Mouse (Mus musculus) forebrain, postnatal 0 days (tissue): ENCODE measurements around the gene Nkx2-3. TPM values are rescaled to one million over a fixed set of nuclear protein-coding genes. Genes with fewer than 3 reads are reported as not detected.

Source experiments
- ATAC-seq: fragments of 200-750 bp; cut with Nextera tagmentation; 2 replicates; pipeline ENCODE4 v1.8.0; 2017; ENCODE audit warnings: mild to moderate bottlenecking, moderate library complexity
- DNase-seq: peaks from one replicate; pipeline ENCODE4 v3.0.0-alpha.2; 2015
- H3K27ac ChIP-seq: fragments of 300-500 bp; sonication (generic); 2 replicates; pipeline ENCODE4 v1.5.1; 2014; ENCODE audit warnings: low read depth, mild to moderate bottlenecking, antibody characterized with exemption, low read length, moderate library complexity, mixed read lengths
- H3K27me3 ChIP-seq: fragments of 300-500 bp; sonication (generic); 2 replicates; pipeline ENCODE4 v1.6.1; 2014; ENCODE audit warnings: mild to moderate bottlenecking, low read length, mixed read lengths; ENCODE audit not compliant: insufficient read depth
- H3K36me3 ChIP-seq: fragments of 300-500 bp; sonication (generic); 2 replicates; pipeline ENCODE4 v1.6.1; 2014; ENCODE audit warnings: mild to moderate bottlenecking, moderate library complexity; ENCODE audit not compliant: insufficient read depth
- H3K4me1 ChIP-seq: fragments of 300-500 bp; sonication (generic); 2 replicates; pipeline ENCODE4 v1.6.1; 2014; ENCODE audit warnings: antibody characterized with exemption; ENCODE audit not compliant: insufficient read depth
- H3K4me2 ChIP-seq: fragments of 300-500 bp; sonication (generic); 2 replicates; pipeline ENCODE4 v1.6.1; 2014; ENCODE audit warnings: low read depth, mild to moderate bottlenecking, moderate library complexity
- H3K4me3 ChIP-seq: fragments of 300-500 bp; sonication (generic); 2 replicates; pipeline ENCODE4 v1.5.1; 2014; ENCODE audit warnings: low read depth, low read length, mixed read lengths
- H3K9ac ChIP-seq: fragments of 300-500 bp; sonication (generic); 2 replicates; pipeline ENCODE4 v1.6.1; 2014; ENCODE audit warnings: mild to moderate bottlenecking
- H3K9me3 ChIP-seq: fragments of 300-500 bp; sonication (generic); 2 replicates; pipeline ENCODE4 v1.6.1; 2016; ENCODE audit warnings: low read length
- CTCF ChIP-seq: sonication (generic); IDR thresholded peaks from 2 replicates; pipeline ENCODE4 v1.5.1; 2016; ENCODE audit warnings: antibody characterized with exemption, control low read depth, low read depth
- WGBS: fragments of 180-500 bp; shearing (Covaris S2); extraction: QIAGEN DNeasy Blood & Tissue Kit; methylation state at CpG from one replicate; pipeline ENCODE4 v1.1.7; 2014; 5-methylcytosine and 5-hydroxymethylcytosine counted together
- polyA plus RNA-seq: library from polyadenylated mRNA; unstranded; fragments of >200 nt; fragmentation: Nextera tagmentation; extraction: Ambion mirVana; gene quantifications from 2 replicates; pipeline ENCODE4 v1.2.1, GENCODE M21; 2015
- total RNA-seq: library from RNA; depleted of rRNA; stranded (reverse); fragments of >200 nt; gene quantifications from 2 replicates; pipeline ENCODE4 v1.2.3, GENCODE M21; 2014; rRNA removed

Nkx2-3 gene
- 0.67 and 0.92 TPM in 2 replicates for total RNA-seq
- polyA plus RNA-seq: 1.1 and 1.6 TPM in 2 replicates

- no peaks in the 10 kb centered on the region for H3K9me3 ChIP-seq
- peaks cover 52% of the 10 kb centered on the region for H3K27me3 ChIP-seq
- H3K27ac ChIP-seq: no peak within 1 kb of the TSS
- H3K4me2 ChIP-seq: peak within 1 kb of the TSS; percentile 21; the same call in 1 of the 2 replicates
- DNase-seq (peak; percentile 26), ATAC-seq (0 out of 2 replicates have a peak, but pooled peaks have one; percentile 17)
- H3K9ac ChIP-seq: no peak within 1 kb of the TSS
- no peak for TF ChIP-seq CTCF
- H3K36me3 ChIP-seq: no peaks in the 10 kb centered on the region
- H3K4me3 ChIP-seq: 0 out of 2 replicates have a peak within 1 kb of the TSS, but pooled peaks have one; percentile 7
- WGBS: 2% methylated on average over 24 of the region's 24 CpGs
- H3K4me1 ChIP-seq: peaks cover 3% of the 10 kb centered on the region; the same call in 1 of the 2 replicates
Measured at GRCm38 (mm10) chr19:43612051-43612450, at the start of gene Nkx2-3. TSS of gene Nkx2-3 (plus strand) at chr19:43612325.

GRCm38 (mm10) chr19:43563166-43563565 is 49.0 kb upstream of the Nkx2-3 start:
- Histone ChIP-seq H3K27ac (no peak overlapping the region), H3K4me2 (no peak overlapping the region), H3K9me3 (no peaks in the 10 kb centered on the region), H3K9ac (no peak overlapping the region), H3K4me3 (no peak overlapping the region), H3K36me3 (no peaks in the 10 kb centered on the region), H3K4me1 (no peaks in the 10 kb centered on the region), H3K27me3 (no peaks in the 10 kb centered on the region)
- no peak for TF ChIP-seq CTCF
- ATAC-seq (no peak), DNase-seq (no peak)
- WGBS: 45% methylated on average over 5 of the region's 5 CpGs

GRCm38 (mm10) chr19:43568298-43568697 is 43.8 kb upstream of the Nkx2-3 start:
- ATAC-seq: no peak
- Histone ChIP-seq H3K36me3 (no peaks in the 10 kb centered on the region), H3K4me3 (no peak overlapping the region), H3K9ac (no peak overlapping the region), H3K27ac (no peak overlapping the region), H3K4me1 (no peaks in the 10 kb centered on the region), H3K9me3 (no peaks in the 10 kb centered on the region), H3K4me2 (no peak overlapping the region), H3K27me3 (peaks cover 24% of the 10 kb centered on the region)
- no peak for TF ChIP-seq CTCF
- no peak for DNase-seq
- 51% methylated on average over 9 of the region's 9 CpGs for WGBS

GRCm38 (mm10) chr19:43569133-43569532 is 43.0 kb upstream of the Nkx2-3 start:
- peaks cover 24% of the 10 kb centered on the region for H3K27me3 ChIP-seq
- no peaks in the 10 kb centered on the region for H3K36me3 ChIP-seq
- no peak for TF ChIP-seq CTCF
- no peak for ATAC-seq
- 50% methylated on average over 6 of the region's 6 CpGs for WGBS
- no peak for DNase-seq
- H3K4me1 ChIP-seq: no peaks in the 10 kb centered on the region
- no peak overlapping the region for H3K4me2 ChIP-seq
- no peak overlapping the region for H3K9ac ChIP-seq
- H3K27ac ChIP-seq: no peak overlapping the region
- no peak overlapping the region for H3K4me3 ChIP-seq
- H3K9me3 ChIP-seq: no peaks in the 10 kb centered on the region

- Histone ChIP-seq H3K27ac (no peak overlapping the region), H3K36me3 (no peaks in the 10 kb centered on the region)
- peak; percentile 95 for ATAC-seq
Measured at GRCm38 (mm10) chr19:43570831-43571790, 41.0 kb upstream of the Nkx2-3 start.

GRCm38 (mm10) chr19:43579081-43579796 is 32.9 kb upstream of the Nkx2-3 start:
- no peak for ATAC-seq

More at GRCm38 (mm10) chr19:43570831-43571790, 41.0 kb upstream of the Nkx2-3 start:
- WGBS: 14% methylated on average over 32 of the region's 32 CpGs
- Histone ChIP-seq H3K9ac (peak overlapping the region; percentile 43), H3K4me2 (peak overlapping the region; percentile 71), H3K4me1 (no peaks in the 10 kb centered on the region), H3K27me3 (peaks cover 24% of the 10 kb centered on the region), H3K9me3 (no peaks in the 10 kb centered on the region), H3K4me3 (peak overlapping the region; percentile 45)
- TF ChIP-seq CTCF: peak; percentile 88
- DNase-seq: peak; percentile 90

More at GRCm38 (mm10) chr19:43579081-43579796, 32.9 kb upstream of the Nkx2-3 start:
- TF ChIP-seq CTCF: no peak
- DNase-seq: no peak
- H3K9ac ChIP-seq: no peak overlapping the region
- H3K4me3 ChIP-seq: no peak overlapping the region
- H3K4me2 ChIP-seq: no peak overlapping the region
- H3K36me3 ChIP-seq: no peaks in the 10 kb centered on the region
- H3K9me3 ChIP-seq: no peaks in the 10 kb centered on the region
- H3K4me1 ChIP-seq: no peaks in the 10 kb centered on the region
- no peak overlapping the region for H3K27ac ChIP-seq
- H3K27me3 ChIP-seq: peaks cover 24% of the 10 kb centered on the region
- WGBS: 82% methylated on average over 13 of the region's 13 CpGs
